In genomic region chr13:70879971-70880370, GRCm38 (mm10) we compare ENCODE assay signal across 6 mouse cellular contexts. TPM values are rescaled to one million over a fixed set of nuclear protein-coding genes. Genes with fewer than 3 reads are reported as not detected.
"Had no signal": no experiment of that assay in that cellular context is flagged by ENCODE, and none has a peak within 500 bp of the region (broad histone marks: within the 10 kb centered on the region; RNA-seq: fewer than 3 reads in every experiment).

No protein-coding gene starts in this region.

RNA-seq across cellular contexts. Expression of gene Adamts16, which starts 38.4 kb away (rescaled TPM):
- total RNA-seq: granulocyte monocyte progenitor cell, adult 5-6 weeks; heart, adult 2 months; heart, postnatal 36 days; hematopoietic stem cell, adult 5-6 weeks; liver, adult 2 months had no signal
- polyA plus RNA-seq: liver, embryonic 12.5 days had no signal
